Mouse (Mus musculus) CH12.LX (cell line): ENCODE results near the gene Fbxl20.

Experiments used
- CTCF ChIP-seq, 2 experiments: IDR thresholded peaks in 1 of 2; conservative IDR thresholded peaks in 1 of 2; 2 replicates each; pipeline ENCODE4 v1.5.1; 2011 to 2012; ENCODE audit warnings: low read depth in 2 of 2, low read length in 2 of 2, improper control_type of control experiment in 1 of 2, inconsistent platforms in 1 of 2, mild to moderate bottlenecking in 1 of 2, moderate library complexity in 1 of 2
- EP300 ChIP-seq: IDR thresholded peaks from 2 replicates; pipeline ENCODE4 v1.6.1; 2011; ENCODE audit warnings: low read length, improper control_type of control experiment
- HCFC1 ChIP-seq: IDR thresholded peaks from 2 replicates; pipeline ENCODE4 v1.6.1; 2012; ENCODE audit warnings: low read depth, mild to moderate bottlenecking, inconsistent platforms, low read length, improper control_type of control experiment
- MAFK ChIP-seq: IDR thresholded peaks from 2 replicates; pipeline ENCODE4 v1.6.1; 2011; ENCODE audit warnings: low read length, improper control_type of control experiment; ENCODE audit not compliant: insufficient replicate concordance
- POLR2A ChIP-seq: IDR thresholded peaks from 2 replicates; pipeline ENCODE4 v1.6.1; 2011; ENCODE audit warnings: low read depth, mild to moderate bottlenecking, improper control_type of control experiment, low read length
- ZNF384 ChIP-seq: IDR thresholded peaks from 2 replicates; pipeline ENCODE4 v1.6.1; 2012; ENCODE audit warnings: low read depth, low read length, improper control_type of control experiment, inconsistent platforms

GRCm38 (mm10) chr11:98042741-98043140 is 107.5 kb downstream of the Fbxl20 start:
- no peak for TF ChIP-seq CTCF (conservative IDR thresholded peaks at IDR 0.05 in 1 of 2, IDR thresholded peaks at IDR 0.05 in 1 of 2; ENCODE audit: low read depth in 2 of 2, low read length in 2 of 2)
- no peak for TF ChIP-seq POLR2A
- no peak for TF ChIP-seq ZNF384
- no peak for TF ChIP-seq HCFC1
- TF ChIP-seq EP300, result no peak
- TF ChIP-seq MAFK, result no peak
